Mouse (Mus musculus) thymus, postnatal 0 days (tissue): ENCODE results near the gene Gm45837. TPM values are rescaled to one million over a fixed set of nuclear protein-coding genes. Genes with fewer than 3 reads are reported as not detected.

Experiments
- DNase-seq: peaks from one replicate; pipeline ENCODE4 v3.0.0-alpha.2; 2015; ENCODE audit warnings: low spot score
- polyA plus RNA-seq: library from polyadenylated mRNA; unstranded; fragments of >200 nt; fragmentation: Nextera tagmentation; extraction: Ambion mirVana; gene quantifications from 2 replicates; pipeline ENCODE4 v1.2.1, GENCODE M21; 2015

Gene Gm45837
- polyA plus RNA-seq, 1 experiment from 2014 or later = not detected

GRCm38 (mm10) chr7:101437876-101438275, 27.2 kb downstream of the Gm45837 start:
- peak; percentile 35 for DNase-seq

GRCm38 (mm10) chr7:101443093-101443492, 32.4 kb downstream of the Gm45837 start:
- DNase-seq = no peak

GRCm38 (mm10) chr7:101444211-101444610, 33.5 kb downstream of the Gm45837 start:
- DNase-seq = no peak

GRCm38 (mm10) chr7:101449855-101450254, 39.2 kb downstream of the Gm45837 start:
- DNase-seq = no peak

GRCm38 (mm10) chr7:101450422-101451401, 40.0 kb downstream of the Gm45837 start:
- DNase-seq = peak; percentile 82

- DNase-seq = no peak
Measured at GRCm38 (mm10) chr7:101452669-101453068, 42.0 kb downstream of the Gm45837 start.

- DNase-seq = no peak
Measured at GRCm38 (mm10) chr7:101453296-101453695, 42.6 kb downstream of the Gm45837 start.

- no peak for DNase-seq
Measured at GRCm38 (mm10) chr7:101453725-101454124, 43.0 kb downstream of the Gm45837 start.

- no peak for DNase-seq
Measured at GRCm38 (mm10) chr7:101454479-101454878, 43.8 kb downstream of the Gm45837 start.

GRCm38 (mm10) chr7:101455141-101455540, 44.5 kb downstream of the Gm45837 start:
- no peak for DNase-seq

GRCm38 (mm10) chr7:101456318-101456717, 45.6 kb downstream of the Gm45837 start:
- DNase-seq = no peak

- DNase-seq = no peak
Measured at GRCm38 (mm10) chr7:101456789-101457188, 46.1 kb downstream of the Gm45837 start.

- DNase-seq = no peak
Measured at GRCm38 (mm10) chr7:101457283-101457682, 46.6 kb downstream of the Gm45837 start.

GRCm38 (mm10) chr7:101457801-101458200, 47.1 kb downstream of the Gm45837 start:
- peak; percentile 43 for DNase-seq

GRCm38 (mm10) chr7:101458278-101458781, 47.6 kb downstream of the Gm45837 start:
- no peak for DNase-seq

GRCm38 (mm10) chr7:101459305-101459813, 48.7 kb downstream of the Gm45837 start:
- DNase-seq = no peak

GRCm38 (mm10) chr7:101459923-101460607, 49.4 kb downstream of the Gm45837 start:
- DNase-seq = no peak

GRCm38 (mm10) chr7:101460608-101460957, 49.9 kb downstream of the Gm45837 start:
- DNase-seq = no peak

- DNase-seq = no peak
Measured at GRCm38 (mm10) chr7:101461571-101461970, 50.9 kb downstream of the Gm45837 start.

GRCm38 (mm10) chr7:101462327-101463068, 51.8 kb downstream of the Gm45837 start:
- DNase-seq = no peak

- no peak for DNase-seq
Measured at GRCm38 (mm10) chr7:101463665-101464271, 53.1 kb downstream of the Gm45837 start.
